Comparison of ENCODE assay signal across 26 mouse cellular contexts in the genomic region with DNA sequence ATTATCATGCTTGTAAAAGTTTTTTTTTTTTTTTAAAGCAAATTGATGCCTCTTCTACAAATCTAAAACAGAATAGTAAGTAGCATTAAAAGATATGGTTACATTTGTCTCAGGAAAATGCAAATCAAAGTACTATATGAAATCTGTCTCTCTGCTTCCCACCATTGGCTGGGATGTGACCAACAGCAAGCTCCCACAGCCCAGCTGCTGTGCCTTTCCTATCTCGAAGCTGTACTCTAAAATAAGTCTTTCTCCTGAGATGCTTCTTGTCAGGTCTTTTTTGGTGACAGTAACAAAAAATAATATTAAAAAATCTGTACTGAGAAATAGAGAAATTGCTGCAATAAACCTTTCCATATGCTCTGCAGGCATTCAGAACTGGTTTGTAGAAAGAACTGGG.
A peak's percentile ranks its signal among the peaks of the same experiment; 100 is the strongest.
DNase-seq lines count a peak whose midpoint lies in the region; TF ChIP-seq lines count a peak whose summit lies in the region.
"Had no signal": no experiment of that assay in that cellular context is flagged by ENCODE, and none has a peak within 500 bp of the region (broad histone marks: within the 10 kb centered on the region; RNA-seq: fewer than 3 reads in every experiment).

No protein-coding gene starts in this region.

- intact Hi-C loops in left cerebral cortex, postnatal 10 days (cut with DNase I): no loop called here
- intact Hi-C loops in left cerebral cortex, postnatal 25 days (cut with DNase I): loop anchor here (1.0 to 2.0 kb wide), 2 partner anchors 189 to 443 kb away; no protein-coding TSS in a partner anchor

- 84% methylated on average over 1 of the region's 1 CpGs for WGBS in midbrain, embryonic 10.5 days
- WGBS in lung, adult 2 months: 70% methylated on average over 1 of the region's 1 CpGs

- no peaks in the 10 kb centered on the region for H3K4me1 ChIP-seq in midbrain, embryonic 10.5 days
- H3K4me1 ChIP-seq in lung, adult 2 months (ENCODE audit: control insufficient read depth, insufficient read depth, low read length): no peaks in the 10 kb centered on the region
- H3K4me1 ChIP-seq: embryonic facial prominence, embryonic 10.5 days; embryonic facial prominence, embryonic 15.5 days; forebrain, embryonic 12.5 days; heart, embryonic 12.5 days; hindbrain, embryonic 13.5 days; kidney, embryonic 15.5 days; limb, embryonic 12.5 days; liver, embryonic 15.5 days; lung, embryonic 15.5 days had no signal

- H3K36me3 ChIP-seq in midbrain, embryonic 10.5 days: no peaks in the 10 kb centered on the region
- H3K36me3 ChIP-seq: embryonic facial prominence, embryonic 10.5 days; embryonic facial prominence, embryonic 15.5 days; forebrain, embryonic 12.5 days; G1E; heart, embryonic 12.5 days; hindbrain, embryonic 13.5 days; kidney, embryonic 15.5 days; limb, embryonic 12.5 days; liver, embryonic 15.5 days; lung, embryonic 15.5 days had no signal

- H3K27ac ChIP-seq in midbrain, embryonic 10.5 days (replicated peaks): no peak overlapping the region
- H3K27ac ChIP-seq: embryonic facial prominence, embryonic 10.5 days; embryonic facial prominence, embryonic 15.5 days; forebrain, embryonic 12.5 days; heart, adult 2 months; hindbrain, embryonic 13.5 days; kidney, embryonic 15.5 days; layer of hippocampus, adult 2 months; limb, embryonic 12.5 days; liver, embryonic 15.5 days; lung, embryonic 15.5 days had no signal

- no peak for TF ChIP-seq CTCF in lung, adult 2 months (IDR thresholded peaks at IDR 0.05; ENCODE audit: insufficient read depth, low read length)

- no peak for TF ChIP-seq POLR2A in lung, adult 2 months (IDR thresholded peaks at IDR 0.05; ENCODE audit: borderline replicate concordance, extremely low read depth, low read depth, low read length)

- no peaks in the 10 kb centered on the region for H3K27me3 ChIP-seq in midbrain, embryonic 10.5 days (ENCODE audit: low read depth, poor library complexity, severe bottlenecking)
- H3K27me3 ChIP-seq: embryonic facial prominence, embryonic 15.5 days; forebrain, embryonic 12.5 days; heart, embryonic 12.5 days; hindbrain, embryonic 13.5 days; kidney, embryonic 15.5 days; limb, embryonic 12.5 days; liver, embryonic 15.5 days; lung, embryonic 15.5 days had no signal

- no peak overlapping the region for H3K4me3 ChIP-seq in midbrain, embryonic 10.5 days
- no peak overlapping the region for H3K4me3 ChIP-seq in lung, adult 2 months (replicated peaks; ENCODE audit: extremely low read depth, low read depth, low read length)
- H3K4me3 ChIP-seq: embryonic facial prominence, embryonic 10.5 days; embryonic facial prominence, embryonic 15.5 days; forebrain, embryonic 12.5 days; heart, adult 2 months; heart, embryonic 12.5 days; hindbrain, embryonic 13.5 days; kidney, embryonic 15.5 days; layer of hippocampus, adult 2 months; limb, embryonic 12.5 days; liver, embryonic 15.5 days; lung, embryonic 15.5 days had no signal

- peak; percentile 17 for DNase-seq in left cerebral cortex, adult 11 months (ENCODE audit: low spot score)
- DNase-seq in left cerebral cortex, postnatal 10 days (ENCODE audit: extremely low spot score in 1 of 2, low spot score in 2 of 2): no peak
- peak; percentile 7 to 12 for DNase-seq in frontal cortex, postnatal 14 days (ENCODE audit: low spot score in 2 of 2)
- peak; percentile 16 to 89 for DNase-seq in left cerebral cortex, postnatal 25 days (ENCODE audit: low spot score in 2 of 2)
- peak; percentile 6 for DNase-seq in right cerebral cortex, postnatal 25 days
- DNase-seq in midbrain, embryonic 10.5 days (ENCODE audit: low spot score): no peak
- DNase-seq in adrenal gland, postnatal 25 days: no peak
- DNase-seq in lung, adult 2 months: no peak
- DNase-seq: adrenal gland, postnatal 10 days; cerebellum, adult 18-20 months; cerebellum, postnatal 14 days; forebrain, postnatal 0 days; heart, adult 2 months; heart, postnatal 4 days; kidney, postnatal 25 days had no signal

- no peaks in the 10 kb centered on the region for H3K9me3 ChIP-seq in midbrain, embryonic 10.5 days (replicated peaks)
- H3K9me3 ChIP-seq: embryonic facial prominence, embryonic 10.5 days; embryonic facial prominence, embryonic 15.5 days; forebrain, embryonic 12.5 days; G1E; heart, embryonic 12.5 days; hindbrain, embryonic 13.5 days; kidney, embryonic 15.5 days; limb, embryonic 12.5 days; liver, embryonic 15.5 days; lung, embryonic 15.5 days had no signal

Comparison
In these comparisons a context has a peak if more than half of its experiments do, and no peak if none do; other contexts are left out.
1. DNase-seq: peak in left cerebral cortex, adult 11 months (single experiment), frontal cortex, postnatal 14 days (2 of 2), left cerebral cortex, postnatal 25 days (2 of 2) and right cerebral cortex, postnatal 25 days (single experiment); none in left cerebral cortex, postnatal 10 days (0 of 2), midbrain, embryonic 10.5 days (single experiment), adrenal gland, postnatal 25 days (single experiment) and lung, adult 2 months (single experiment).